Mouse (Mus musculus) T-helper 2 cell (primary cell): ENCODE measurements around the gene Ptges3.

ENCODE experiments used
- in situ Hi-C: fragments of 300-600 bp; cut with MboI, MseI; formaldehyde crosslinking; loops from one replicate; pipeline ENCODE4 v1.15.1; 2025; ENCODE audit warnings: high pct_unique_total_duplicates

Gene Ptges3

GRCm38 (mm10) chr10:128092506-128093495 lies 34.0 kb downstream of the Ptges3 start:
- in situ Hi-C loops: loop anchor here (5.0 kb wide), 1 partner anchor 100 kb away; the partner anchor contains the start of gene Gls2

- in situ Hi-C loops: loop anchor here (5.0 kb wide), 1 partner anchor 99 kb away; the partner anchor contains the start of gene Gls2
These were observed 34.9 kb downstream of the Ptges3 start for GRCm38 (mm10) chr10:128093496-128094294.

DNA sequence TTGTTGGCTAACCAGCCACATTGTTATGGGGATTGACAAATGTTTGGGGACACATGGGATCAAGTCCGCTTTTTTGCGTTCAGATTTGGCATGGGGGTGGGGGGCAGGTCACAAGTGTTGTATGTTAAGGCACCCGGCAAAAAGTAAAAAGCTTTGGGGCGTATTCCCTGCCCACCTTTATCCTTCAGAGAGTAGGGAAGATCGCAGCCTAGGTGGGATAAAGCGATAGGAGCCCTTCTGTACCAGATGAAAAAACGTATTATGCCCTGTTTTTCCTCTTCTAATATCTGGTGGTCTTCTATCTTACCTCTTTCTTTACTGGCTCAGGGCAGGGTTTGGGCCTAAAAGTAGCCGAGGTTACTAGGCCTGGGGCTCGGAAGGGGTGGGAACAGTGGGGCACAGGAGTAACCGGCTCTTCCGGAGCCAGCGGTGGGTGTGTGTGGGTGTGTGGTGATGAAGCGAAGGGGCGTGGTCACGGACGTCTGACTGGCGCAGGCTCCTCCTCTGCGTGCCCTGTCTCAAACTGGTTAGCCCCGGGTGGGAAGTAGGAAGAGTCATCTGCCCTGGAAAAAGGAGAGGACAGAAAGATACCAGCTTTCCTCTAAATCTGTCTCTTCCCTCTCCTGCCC lies 35.7 kb downstream of the Ptges3 start:
- in situ Hi-C loops: loop anchor here (5.0 kb wide), 1 partner anchor 98 kb away; the partner anchor contains the start of gene Gls2

- in situ Hi-C loops: no loop called here
These were observed 36.4 kb downstream of the Ptges3 start for GRCm38 (mm10) chr10:128095003-128095636.

- in situ Hi-C loops: no loop called here
These were observed 37.5 kb downstream of the Ptges3 start for GRCm38 (mm10) chr10:128096313-128096692.

GRCm38 (mm10) chr10:128096693-128097586 lies 38.2 kb downstream of the Ptges3 start:
- in situ Hi-C loops: no loop called here

DNA sequence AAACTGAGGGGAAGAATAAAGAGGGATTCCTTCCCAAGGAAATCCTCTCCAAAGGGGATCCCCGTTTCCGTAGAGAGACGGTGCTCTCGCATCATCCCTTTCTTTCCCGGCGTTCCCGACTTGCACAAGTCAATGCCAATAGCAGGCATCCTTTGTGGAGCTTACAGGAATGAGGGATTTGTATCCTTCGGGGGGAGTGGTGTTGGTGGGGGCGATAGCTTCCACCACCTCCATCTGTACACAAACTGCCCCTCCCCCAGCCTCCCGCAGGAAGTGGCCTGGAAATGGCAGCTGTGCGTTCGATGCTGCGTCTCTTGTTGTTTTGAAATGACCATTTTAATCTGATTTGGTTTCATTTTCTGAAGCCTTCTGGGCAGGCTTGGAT lies 38.8 kb downstream of the Ptges3 start:
- in situ Hi-C loops: no loop called here

DNA sequence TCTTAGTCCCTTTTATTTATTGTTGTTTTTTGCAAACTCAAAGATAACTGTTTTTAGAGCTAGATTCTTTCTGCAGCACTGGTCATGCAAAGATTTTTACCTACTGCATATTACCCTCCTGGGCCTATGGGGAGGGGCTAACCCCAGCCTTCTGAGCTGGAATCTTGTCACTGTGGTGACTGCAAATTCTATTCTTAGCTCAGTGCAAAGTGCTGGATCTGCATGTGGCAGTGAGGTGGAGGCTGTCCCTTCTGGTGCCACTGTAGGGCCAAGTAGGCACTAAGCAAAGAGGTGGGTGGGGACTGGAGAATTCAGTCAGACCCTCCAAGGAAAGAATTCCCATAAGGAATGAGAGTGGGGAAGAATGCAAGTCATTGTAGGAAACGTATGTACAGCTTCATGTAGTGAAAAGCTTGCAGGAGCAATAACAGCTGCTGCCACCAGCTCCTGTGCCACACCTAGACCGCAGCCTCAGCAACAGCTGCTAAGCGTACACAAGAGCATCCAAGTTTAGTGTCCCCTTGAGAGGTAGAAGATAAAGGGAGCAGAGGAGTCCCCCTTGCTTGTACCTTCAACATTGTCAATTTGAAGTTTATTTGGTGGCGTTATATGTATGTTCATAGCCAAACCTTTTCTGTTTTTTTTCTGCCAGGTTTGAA lies 51.5 kb downstream of the Ptges3 start:
- in situ Hi-C loops: no loop called here

GRCm38 (mm10) chr10:128111227-128111626 lies 52.5 kb downstream of the Ptges3 start:
- in situ Hi-C loops: no loop called here

GRCm38 (mm10) chr10:128123833-128124232 lies 65.1 kb downstream of the Ptges3 start:
- in situ Hi-C loops: no loop called here

DNA sequence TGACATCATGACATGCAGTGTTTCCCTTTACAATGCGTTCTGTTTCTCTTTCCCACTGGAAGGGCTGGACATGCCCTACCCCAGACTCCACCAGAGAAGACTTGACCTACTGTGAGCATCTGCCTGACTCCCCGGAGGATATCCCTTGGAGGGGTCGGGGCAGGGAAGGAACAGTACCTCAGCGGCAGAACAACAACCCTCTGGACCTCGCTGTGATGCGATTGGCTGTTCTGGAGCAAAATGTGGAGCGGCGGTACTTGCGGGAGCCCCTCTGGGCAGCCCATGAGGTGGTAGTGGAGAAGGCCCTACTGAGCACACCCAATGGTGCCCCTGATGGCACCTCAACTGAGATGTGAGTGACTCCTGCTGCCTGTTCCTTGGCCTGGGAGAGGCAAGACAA lies 66.1 kb downstream of the Ptges3 start:
- in situ Hi-C loops: no loop called here

GRCm38 (mm10) chr10:128125951-128126350 lies 67.2 kb downstream of the Ptges3 start:
- in situ Hi-C loops: no loop called here
